Mouse (Mus musculus): ENCODE data around the gene Vasp. TPM values are rescaled to one million over a fixed set of nuclear protein-coding genes. Genes with fewer than 3 reads are reported as not detected.
A peak's percentile ranks its signal among the peaks of the same experiment; 100 is the strongest.

Gene Vasp
- total and polyA plus RNA-seq, 3 experiments: 130 to 185 TPM; not detected in 1

DNA sequence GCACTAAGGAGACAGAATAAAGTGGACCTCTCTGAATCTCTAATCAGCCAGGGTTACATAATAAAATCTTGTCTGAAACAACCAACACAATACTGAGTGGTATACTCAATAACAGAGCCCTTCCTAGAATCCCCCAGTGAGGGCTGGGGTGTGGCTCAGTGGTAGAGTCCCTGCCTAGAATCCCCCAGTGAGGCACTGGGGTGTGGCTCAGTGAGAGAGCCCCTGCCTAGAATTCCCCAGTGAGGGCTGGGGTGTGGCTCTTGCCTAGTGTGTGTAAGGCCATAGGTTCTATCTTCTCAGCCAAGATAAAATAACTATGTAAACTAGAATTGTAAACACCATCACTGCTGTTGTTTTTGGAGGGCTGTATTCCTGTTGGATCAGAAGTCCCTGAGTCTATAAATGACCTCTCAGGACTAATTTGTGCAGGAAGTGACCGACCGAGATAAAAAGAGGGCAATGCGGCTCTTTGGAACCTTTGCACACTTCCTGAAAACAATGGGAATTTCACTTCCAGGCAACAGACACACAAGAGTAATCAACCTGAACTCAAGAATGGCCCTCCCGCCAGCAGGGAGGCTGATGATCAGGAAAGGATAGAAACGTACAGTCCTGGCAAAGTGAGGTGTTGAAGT is 60.5 kb downstream of the Vasp start:
- no peak overlapping the region for H3K27ac ChIP-seq (ENCODE audit: control insufficient read depth, low read depth, low read length)
- no peaks in the 10 kb centered on the region for H3K9me3 ChIP-seq (replicated peaks; ENCODE audit: insufficient read depth, low read length)
- H3K36me3 ChIP-seq (ENCODE audit: control insufficient read depth in 1 of 2, insufficient read depth in 2 of 2, low read length in 2 of 2): peaks cover 0 to 9% of the 10 kb centered on the region in 2 experiments; a peak in 2 of 4 replicates
- TF ChIP-seq POLR2AphosphoS5 (IDR thresholded peaks at IDR 0.05; ENCODE audit: borderline replicate concordance, low read depth, low read length) (no peak), CHD1 (IDR thresholded peaks at IDR 0.05; ENCODE audit: low read depth, low read length) (no peak), EP300 (IDR thresholded peaks at IDR 0.05; ENCODE audit: low read depth in 1 of 2, low read length in 2 of 2) (no peak), CHD2 (IDR thresholded peaks at IDR 0.05; ENCODE audit: low read length) (no peak), MAX (IDR thresholded peaks at IDR 0.05; ENCODE audit: low read length) (no peak)
- H3K9ac ChIP-seq (ENCODE audit: control insufficient read depth, low read depth, low read length, poor library complexity, severe bottlenecking): no peak overlapping the region
- H3K4me1 ChIP-seq (ENCODE audit: control insufficient read depth in 1 of 2, insufficient read depth in 2 of 2, low read length in 2 of 2): peaks cover 2 to 13% of the 10 kb centered on the region in 2 experiments; a peak in 3 of 4 replicates
- H3K4me3 ChIP-seq (ENCODE audit: control insufficient read depth in 1 of 2, insufficient read depth in 1 of 2, low read depth in 2 of 2, low read length in 2 of 2): no peak overlapping the region
- DNase-seq (ENCODE audit: low read depth, low spot score): no peak
- H3K79me2 ChIP-seq (ENCODE audit: control insufficient read depth, insufficient read depth, low read length, poor library complexity): no peaks in the 10 kb centered on the region
- H3K27me3 ChIP-seq (ENCODE audit: control insufficient read depth in 1 of 2, insufficient read depth in 2 of 2, low read length in 2 of 2): no peaks in the 10 kb centered on the region

- Histone ChIP-seq H3K9me3 (replicated peaks; ENCODE audit: insufficient read depth, low read length) (no peaks in the 10 kb centered on the region), H3K4me3 (ENCODE audit: control insufficient read depth in 1 of 2, insufficient read depth in 1 of 2, low read depth in 2 of 2, low read length in 2 of 2) (no peak overlapping the region), H3K79me2 (ENCODE audit: control insufficient read depth, insufficient read depth, low read length, poor library complexity) (no peaks in the 10 kb centered on the region), H3K36me3 (ENCODE audit: control insufficient read depth in 1 of 2, insufficient read depth in 2 of 2, low read length in 2 of 2) (no peaks in the 10 kb centered on the region; a peak in 2 of 4 replicates), H3K27me3 (ENCODE audit: control insufficient read depth in 1 of 2, insufficient read depth in 2 of 2, low read length in 2 of 2) (no peaks in the 10 kb centered on the region), H3K9ac (ENCODE audit: control insufficient read depth, low read depth, low read length, poor library complexity, severe bottlenecking) (no peak overlapping the region), H3K27ac (ENCODE audit: control insufficient read depth, low read depth, low read length) (no peak overlapping the region), H3K4me1 (ENCODE audit: control insufficient read depth in 1 of 2, insufficient read depth in 2 of 2, low read length in 2 of 2) (peaks cover 0 to 6% of the 10 kb centered on the region in 2 experiments; a peak in 1 of 4 replicates)
- TF ChIP-seq MXI1 (IDR thresholded peaks at IDR 0.05; ENCODE audit: low read depth, low read length): no peak
- TF ChIP-seq SIN3A (IDR thresholded peaks at IDR 0.05; ENCODE audit: low read length): no peak
- TF ChIP-seq TAL1 (IDR thresholded peaks at IDR 0.05; ENCODE audit: low read length): no peak
- TF ChIP-seq GATA1 (IDR thresholded peaks at IDR 0.05; ENCODE audit: low read depth, low read length): no peak
- TF ChIP-seq CTCF (IDR thresholded peaks at IDR 0.05 in 2 of 3, conservative IDR thresholded peaks at IDR 0.05 in 1 of 3; ENCODE audit: control insufficient read depth in 1 of 3, insufficient read depth in 1 of 3, low read depth in 2 of 3, low read length in 3 of 3, poor library complexity in 1 of 3, severe bottlenecking in 1 of 3): peak; percentile 41 to 71 (median 46)
- peak; percentile 21; the same call in 1 of the 2 replicates for TF ChIP-seq SMC3 (IDR thresholded peaks at IDR 0.05; ENCODE audit: low read depth, low read length)
- DNase-seq (ENCODE audit: low read depth, low spot score): peak; percentile 57
Measured at GRCm38 (mm10) chr7:19210010-19210409, 61.6 kb downstream of the Vasp start.

DNA sequence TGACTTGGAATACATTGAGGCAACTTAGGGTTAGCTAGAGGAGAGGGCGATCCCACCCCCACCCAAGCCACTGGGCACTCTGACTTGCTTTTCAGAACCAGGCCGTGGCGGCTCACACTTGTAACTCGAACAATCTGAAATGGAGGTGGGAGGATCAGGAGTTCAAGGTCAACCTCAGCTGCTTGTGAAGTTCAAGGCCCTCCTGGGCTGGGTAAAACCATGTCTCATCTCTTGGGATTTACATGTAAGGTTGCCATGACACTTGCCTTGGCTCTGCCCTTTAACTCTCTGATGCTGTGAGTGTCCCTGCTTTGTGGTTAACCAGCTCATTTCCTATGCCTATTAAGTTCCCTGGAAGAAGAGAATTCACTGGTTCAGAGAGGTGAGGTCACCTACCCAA is 62.1 kb downstream of the Vasp start:
- Histone ChIP-seq H3K79me2 (ENCODE audit: control insufficient read depth, insufficient read depth, low read length, poor library complexity) (no peaks in the 10 kb centered on the region), H3K36me3 (ENCODE audit: control insufficient read depth in 1 of 2, insufficient read depth in 2 of 2, low read length in 2 of 2) (no peaks in the 10 kb centered on the region; a peak in 1 of 4 replicates), H3K9me3 (replicated peaks; ENCODE audit: insufficient read depth, low read length) (no peaks in the 10 kb centered on the region), H3K4me1 (ENCODE audit: control insufficient read depth in 1 of 2, insufficient read depth in 2 of 2, low read length in 2 of 2) (peaks cover 0 to 1% of the 10 kb centered on the region in 2 experiments; a peak in 1 of 4 replicates), H3K27ac (ENCODE audit: control insufficient read depth, low read depth, low read length) (no peak overlapping the region), H3K9ac (ENCODE audit: control insufficient read depth, low read depth, low read length, poor library complexity, severe bottlenecking) (no peak overlapping the region), H3K4me3 (ENCODE audit: control insufficient read depth in 1 of 2, insufficient read depth in 1 of 2, low read depth in 2 of 2, low read length in 2 of 2) (no peak overlapping the region), H3K27me3 (ENCODE audit: control insufficient read depth in 1 of 2, insufficient read depth in 2 of 2, low read length in 2 of 2) (no peaks in the 10 kb centered on the region)
- TF ChIP-seq EP300 (IDR thresholded peaks at IDR 0.05; ENCODE audit: low read depth in 1 of 2, low read length in 2 of 2): no peak
- DNase-seq (ENCODE audit: low read depth, low spot score): no peak
